In the genomic region with DNA sequence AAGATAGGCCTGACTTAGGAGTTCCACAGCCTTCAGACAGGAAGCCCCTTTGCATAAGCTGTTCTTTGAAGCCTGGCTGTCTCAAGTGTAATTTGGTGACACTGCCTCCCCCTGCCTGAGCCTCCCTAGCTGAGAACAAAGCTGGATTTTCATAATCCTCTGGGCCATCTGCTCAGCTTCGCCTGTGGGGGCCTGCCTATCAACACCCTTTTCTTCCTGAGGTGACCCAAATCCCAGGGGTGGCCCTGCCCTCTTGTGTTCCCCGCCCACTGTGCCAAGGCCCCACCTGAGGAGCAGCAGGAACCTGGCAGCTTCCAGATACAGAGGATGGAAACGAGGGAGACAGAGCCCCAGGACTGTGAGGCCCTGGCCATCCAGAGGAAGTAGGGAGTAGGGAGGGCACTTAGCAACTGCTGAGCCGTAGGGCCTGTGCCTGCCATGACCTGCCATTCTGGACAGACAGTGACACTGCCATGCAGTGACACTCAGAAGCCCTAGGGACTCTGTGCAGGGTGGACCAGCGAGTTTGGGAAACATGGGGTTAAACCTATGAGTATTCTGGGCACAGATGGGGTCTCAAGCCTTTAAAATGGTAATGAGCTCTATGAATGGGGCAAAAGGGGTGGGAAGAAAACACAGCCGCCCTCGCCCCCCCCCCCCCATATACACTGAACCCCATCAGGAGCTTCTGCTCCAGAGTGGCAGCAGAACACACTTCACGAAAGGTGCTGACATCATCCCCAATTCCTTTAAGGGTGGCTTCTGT, we compare ENCODE assay signal across 1 mouse cellular context.
TF ChIP-seq lines count a peak whose summit lies in the region.

No protein-coding gene starts in this region.

TF ChIP-seq in CH12.LX, 34 proteins besides CTCF, POLR2A, EP300 and RAD21 (continued from another document):
- TF ChIP-seq IRF4 (IDR thresholded peaks at IDR 0.05; ENCODE audit: low read depth, low read length) = no peak; the same call in none of the 2 replicates
- TF ChIP-seq ELF1 (IDR thresholded peaks at IDR 0.05; ENCODE audit: low read depth, low read length) = no peak
- peak; percentile 76; the same call in 1 of the 2 replicates for TF ChIP-seq CHD1 (IDR thresholded peaks at IDR 0.05; ENCODE audit: low read depth, low read length)
- no peak for TF ChIP-seq ZNF384 (IDR thresholded peaks at IDR 0.05; ENCODE audit: low read depth, low read length)
- 0 out of 2 replicates have a peak, but pooled peaks have one; percentile 39 for TF ChIP-seq MAFK (IDR thresholded peaks at IDR 0.05; ENCODE audit: insufficient replicate concordance, low read length)
- TF ChIP-seq RCOR1 (conservative IDR thresholded peaks at IDR 0.05; ENCODE audit: low read depth, low read length) = 0 out of 2 replicates have a peak, but pooled peaks have one; percentile 32
- TF ChIP-seq BHLHE40 (IDR thresholded peaks at IDR 0.05; ENCODE audit: low read depth, low read length) = no peak; the same call in 1 of the 2 replicates
- no peak for TF ChIP-seq PAX5 (IDR thresholded peaks at IDR 0.05; ENCODE audit: low read length)
- no peak; the same call in 1 of the 2 replicates for TF ChIP-seq SMC3 (IDR thresholded peaks at IDR 0.05; ENCODE audit: low read depth, low read length)
- 0 out of 2 replicates have a peak, but pooled peaks have one; percentile 34 for TF ChIP-seq MAX (IDR thresholded peaks at IDR 0.05; ENCODE audit: low read length)
- no peak for TF ChIP-seq USF2 (conservative IDR thresholded peaks at IDR 0.05; ENCODE audit: low read depth, low read length)
- no peak for TF ChIP-seq NRF1 (IDR thresholded peaks at IDR 0.05; ENCODE audit: low read depth, low read length)
- no peak for TF ChIP-seq JUN (IDR thresholded peaks at IDR 0.05; ENCODE audit: insufficient read depth, low read depth, low read length)
- TF ChIP-seq MEF2A (IDR thresholded peaks at IDR 0.05; ENCODE audit: borderline replicate concordance, low read depth, low read length) = peak; percentile 38; the same call in 1 of the 2 replicates
- TF ChIP-seq MAZ (IDR thresholded peaks at IDR 0.05; ENCODE audit: low read depth, low read length) = peak; percentile 27; the same call in 1 of the 2 replicates
- no peak for TF ChIP-seq TBP (conservative IDR thresholded peaks at IDR 0.05; ENCODE audit: low read depth, low read length)
- TF ChIP-seq POLR2AphosphoS2 (IDR thresholded peaks at IDR 0.05; ENCODE audit: low read depth, low read length) = no peak
- no peak for TF ChIP-seq JUND (conservative IDR thresholded peaks at IDR 0.05; ENCODE audit: low read depth, low read length)
- no peak for TF ChIP-seq USF1 (IDR thresholded peaks at IDR 0.05; ENCODE audit: low read depth, low read length)
- TF ChIP-seq ZKSCAN1 (IDR thresholded peaks at IDR 0.05; ENCODE audit: borderline replicate concordance, low read depth, low read length) = no peak
- TF ChIP-seq TCF12 (IDR thresholded peaks at IDR 0.05; ENCODE audit: low read depth, low read length) = no peak
TF ChIP-seq in CH12.LX: peak in this region for 10.
